Mouse (Mus musculus) stomach, postnatal 0 days (tissue): Measurements from ENCODE around the gene Ate1. TPM values are rescaled to one million over a fixed set of nuclear protein-coding genes. Genes with fewer than 3 reads are reported as not detected.

Experiments
- ATAC-seq: fragments of 200-750 bp; cut with Nextera tagmentation; 2 replicates; pipeline ENCODE4 v1.8.0; 2017; ENCODE audit not compliant: low FRiP score, low TSS enrichment
- DNase-seq: peaks from one replicate; pipeline ENCODE4 v3.0.0-alpha.2; 2016; ENCODE audit warnings: low spot score
- H3K27ac ChIP-seq: fragments of 300-500 bp; sonication (generic); replicated peaks from 2 replicates; pipeline ENCODE4 v1.5.1; 2014; ENCODE audit warnings: mild to moderate bottlenecking, control low read depth
- H3K27me3 ChIP-seq: fragments of 300-500 bp; sonication (generic); 2 replicates; pipeline ENCODE4 v1.6.1; 2014; ENCODE audit warnings: low read length; ENCODE audit not compliant: control insufficient read depth, insufficient read depth
- H3K36me3 ChIP-seq: fragments of 300-500 bp; sonication (generic); 2 replicates; pipeline ENCODE4 v1.6.1; 2014; ENCODE audit warnings: low read length, mixed read lengths; ENCODE audit not compliant: control insufficient read depth, insufficient read depth
- H3K4me1 ChIP-seq: fragments of 300-500 bp; sonication (generic); replicated peaks from 2 replicates; pipeline ENCODE4 v1.6.1; 2014; ENCODE audit warnings: antibody characterized with exemption; ENCODE audit not compliant: control insufficient read depth, insufficient read depth
- H3K4me2 ChIP-seq: fragments of 300-500 bp; sonication (generic); replicated peaks from 2 replicates; pipeline ENCODE4 v1.6.1; 2014; ENCODE audit warnings: low read depth, mild to moderate bottlenecking, control low read depth, moderate library complexity
- H3K4me3 ChIP-seq: fragments of 300-500 bp; sonication (generic); 2 replicates; pipeline ENCODE4 v1.5.1; 2014; ENCODE audit warnings: low read depth, low read length, control low read depth
- H3K9ac ChIP-seq: fragments of 300-500 bp; sonication (generic); 2 replicates; pipeline ENCODE4 v1.6.1; 2014; ENCODE audit warnings: mild to moderate bottlenecking, low read length, control low read depth, mixed read lengths
- H3K9me3 ChIP-seq: fragments of 300-500 bp; sonication (generic); 2 replicates; pipeline ENCODE4 v1.6.1; 2016; ENCODE audit warnings: low read length; ENCODE audit not compliant: control insufficient read depth
- CTCF ChIP-seq: IDR thresholded peaks from 2 replicates; pipeline ENCODE4 v1.5.1; 2016; ENCODE audit warnings: antibody characterized with exemption, low read depth, mild to moderate bottlenecking, moderate library complexity
- EP300 ChIP-seq: optimal IDR thresholded peaks from 2 replicates; pipeline ENCODE3; 2016; ENCODE audit warnings: antibody characterized with exemption
- WGBS: fragments of 180-500 bp; shearing (Covaris S2); extraction: QIAGEN DNeasy Blood & Tissue Kit; methylation state at CpG from one replicate; pipeline ENCODE4 v1.1.7; 2014; 5-methylcytosine and 5-hydroxymethylcytosine counted together
- polyA plus RNA-seq: library from polyadenylated mRNA; unstranded; fragments of >200 nt; fragmentation: Nextera tagmentation; extraction: Ambion mirVana; gene quantifications from 2 replicates; pipeline ENCODE4 v1.2.1, GENCODE M21; 2015

Gene Ate1
- polyA plus RNA-seq, 1 experiment from 2014 or later, result 56.4 TPM

DNA sequence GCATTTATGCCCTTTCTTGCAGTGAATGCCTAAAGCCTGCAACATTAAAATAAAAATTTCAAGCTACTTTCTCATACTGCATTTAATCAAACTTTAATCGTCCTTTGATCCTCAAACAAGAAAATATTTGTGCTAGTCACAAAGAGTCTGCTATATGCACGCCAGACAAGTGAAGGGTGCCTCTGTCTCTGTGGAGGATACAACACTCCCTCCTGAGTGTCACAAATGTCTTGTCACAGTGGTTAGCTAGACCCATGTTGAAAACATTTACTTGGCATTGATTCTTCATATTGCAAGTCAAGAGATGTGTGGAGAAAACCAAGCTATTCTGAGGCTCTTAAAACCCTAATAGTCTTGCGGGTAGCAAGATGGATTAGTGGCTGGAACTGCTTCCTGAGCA, 133.9 kb downstream of the Ate1 start:
- no peak for TF ChIP-seq CTCF
- no peak for TF ChIP-seq EP300
- H3K36me3 ChIP-seq, result no peaks in the 10 kb centered on the region
- H3K27ac ChIP-seq, result no peak overlapping the region
- H3K4me1 ChIP-seq, result no peaks in the 10 kb centered on the region
- WGBS, result 64% methylated on average over 3 of the region's 3 CpGs
- H3K27me3 ChIP-seq, result no peaks in the 10 kb centered on the region
- ATAC-seq, result no peak
- no peak for DNase-seq
- no peak overlapping the region for H3K9ac ChIP-seq
- H3K4me3 ChIP-seq, result no peak overlapping the region
- H3K9me3 ChIP-seq, result no peaks in the 10 kb centered on the region
- no peak overlapping the region for H3K4me2 ChIP-seq

DNA sequence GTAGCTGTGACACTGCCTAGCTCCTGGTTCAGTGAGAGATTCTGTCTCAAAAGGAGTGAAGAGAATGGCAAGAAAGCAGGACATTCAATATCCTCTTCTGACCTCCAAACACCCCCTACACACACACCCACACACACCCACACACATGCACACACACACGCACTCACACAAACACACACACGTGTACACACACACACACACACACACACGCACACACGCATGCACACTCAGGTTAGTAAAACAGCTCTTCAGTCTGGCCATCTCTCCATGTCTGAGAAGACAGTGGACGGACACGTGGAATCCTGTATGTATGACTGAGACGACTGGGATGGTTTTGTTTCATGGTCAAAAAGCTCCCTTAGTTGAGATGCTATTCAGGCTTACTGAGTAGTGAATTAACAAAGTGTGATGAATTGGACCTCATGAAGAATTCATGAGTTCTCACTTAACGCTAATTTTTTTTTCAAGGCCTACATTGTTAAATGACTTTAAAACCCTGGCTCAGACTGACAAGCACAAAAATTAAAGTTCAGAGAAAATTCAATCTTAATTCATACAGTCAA, 134.4 kb downstream of the Ate1 start:
- H3K36me3 ChIP-seq, result no peaks in the 10 kb centered on the region
- no peak overlapping the region for H3K4me3 ChIP-seq
- TF ChIP-seq EP300, result no peak
- TF ChIP-seq CTCF, result no peak
- no peak overlapping the region for H3K4me2 ChIP-seq
- no peaks in the 10 kb centered on the region for H3K27me3 ChIP-seq
- H3K4me1 ChIP-seq, result no peaks in the 10 kb centered on the region
- no peak overlapping the region for H3K9ac ChIP-seq
- DNase-seq, result no peak
- WGBS, result 91% methylated on average over 8 of the region's 8 CpGs
- no peak for ATAC-seq
- no peaks in the 10 kb centered on the region for H3K9me3 ChIP-seq
- no peak overlapping the region for H3K27ac ChIP-seq

DNA sequence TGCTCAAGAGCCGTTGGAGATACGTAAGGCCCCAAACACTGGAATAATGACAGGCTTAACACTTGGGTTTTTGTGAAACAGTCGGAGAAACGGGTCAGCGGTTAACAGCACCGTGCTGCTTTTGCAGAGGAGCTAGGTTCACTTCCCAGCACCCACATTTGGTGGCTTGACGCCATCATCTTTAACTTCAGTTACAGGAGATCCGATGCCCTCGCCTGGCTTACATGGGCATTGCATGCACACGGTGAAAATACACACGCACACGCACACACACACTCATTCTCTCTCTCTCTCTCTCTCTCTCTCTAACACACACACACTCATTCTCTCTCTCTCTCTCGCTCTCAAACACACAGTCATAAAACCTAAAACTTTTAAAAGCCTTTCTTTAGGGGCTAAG, 138.0 kb downstream of the Ate1 start:
- no peaks in the 10 kb centered on the region for H3K4me1 ChIP-seq
- no peaks in the 10 kb centered on the region for H3K27me3 ChIP-seq
- WGBS, result 98% methylated on average over 13 of the region's 13 CpGs

DNA sequence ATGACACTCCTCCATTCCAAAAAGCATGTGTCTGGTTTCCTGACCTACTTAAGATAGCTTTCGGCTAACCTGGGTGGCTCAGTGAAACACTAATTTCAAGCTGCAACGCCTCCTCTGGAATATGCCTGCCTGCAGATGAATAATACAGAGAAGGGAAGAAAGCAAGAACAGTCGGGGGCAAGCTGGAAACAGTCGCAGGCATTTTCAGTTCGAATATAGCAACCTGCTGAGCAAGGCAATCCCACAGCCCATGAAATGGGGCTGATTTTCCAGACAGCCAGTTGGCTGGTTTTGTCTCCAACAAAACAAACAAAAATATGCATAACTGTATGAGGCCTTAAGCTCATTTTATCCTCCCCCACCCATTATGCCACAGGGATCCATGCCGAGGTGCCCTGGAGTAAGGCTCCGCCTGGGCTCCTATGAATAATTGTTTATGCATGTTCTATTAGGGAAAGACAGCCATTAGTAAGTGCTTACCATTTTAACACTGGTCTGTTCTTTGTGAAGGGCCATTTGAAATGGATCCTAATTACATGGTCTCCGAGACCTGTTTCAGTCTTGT, 138.7 kb downstream of the Ate1 start:
- no peak overlapping the region for H3K9ac ChIP-seq
- TF ChIP-seq EP300 (no peak), CTCF (no peak)
- no peak overlapping the region for H3K4me2 ChIP-seq
- no peak for ATAC-seq
- H3K9me3 ChIP-seq, result no peaks in the 10 kb centered on the region
- WGBS, result 71% methylated on average over 8 of the region's 8 CpGs
- no peak for DNase-seq
- H3K27ac ChIP-seq, result no peak overlapping the region
- H3K4me3 ChIP-seq, result no peak overlapping the region
- no peaks in the 10 kb centered on the region for H3K27me3 ChIP-seq
- no peaks in the 10 kb centered on the region for H3K36me3 ChIP-seq
- no peaks in the 10 kb centered on the region for H3K4me1 ChIP-seq

More for the DNA sequence above, 138.0 kb downstream of the Ate1 start:
- DNase-seq, result no peak
- ATAC-seq, result no peak
- Histone ChIP-seq H3K36me3 (no peaks in the 10 kb centered on the region), H3K4me2 (no peak overlapping the region), H3K9me3 (no peaks in the 10 kb centered on the region), H3K9ac (no peak overlapping the region), H3K27ac (no peak overlapping the region), H3K4me3 (no peak overlapping the region)
- TF ChIP-seq CTCF (peak; percentile 36; the same call in 1 of the 2 replicates), EP300 (no peak)

DNA sequence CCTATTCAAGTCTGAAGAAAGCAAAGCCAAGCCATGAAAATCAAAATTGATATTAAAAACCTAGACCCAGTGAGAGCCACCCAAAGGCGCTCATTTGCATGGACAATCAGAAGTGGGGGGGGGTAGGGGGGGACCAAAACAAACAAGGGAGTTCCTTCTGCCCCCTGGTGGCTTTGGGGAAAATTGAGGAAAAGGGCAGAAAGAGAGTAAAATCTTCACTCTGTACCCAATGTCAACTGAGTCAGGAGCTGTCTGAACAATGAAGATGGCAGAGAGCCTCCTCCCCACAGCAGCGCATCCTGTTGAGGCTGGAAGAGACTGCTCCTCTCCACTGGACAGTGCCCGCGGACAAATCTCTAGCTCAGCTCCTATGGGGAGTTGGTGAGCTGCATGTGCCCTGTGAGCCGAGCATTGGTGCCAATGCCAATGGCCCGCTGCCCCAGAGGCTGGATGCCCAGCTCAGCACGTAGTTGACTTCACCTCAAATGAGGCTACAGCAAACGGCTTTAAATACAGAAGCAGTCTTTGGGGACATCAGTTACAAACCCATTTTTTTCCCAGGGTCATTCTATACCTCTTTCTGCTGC, 139.3 kb downstream of the Ate1 start:
- no peaks in the 10 kb centered on the region for H3K9me3 ChIP-seq
- H3K4me1 ChIP-seq, result no peaks in the 10 kb centered on the region
- H3K36me3 ChIP-seq, result no peaks in the 10 kb centered on the region
- no peak overlapping the region for H3K27ac ChIP-seq
- no peak overlapping the region for H3K4me3 ChIP-seq
- no peak overlapping the region for H3K9ac ChIP-seq
- TF ChIP-seq CTCF (peak; percentile 66), EP300 (no peak)
- WGBS, result 88% methylated on average over 8 of the region's 8 CpGs
- ATAC-seq (no peak), DNase-seq (no peak)
- H3K27me3 ChIP-seq, result no peaks in the 10 kb centered on the region
- no peak overlapping the region for H3K4me2 ChIP-seq

DNA sequence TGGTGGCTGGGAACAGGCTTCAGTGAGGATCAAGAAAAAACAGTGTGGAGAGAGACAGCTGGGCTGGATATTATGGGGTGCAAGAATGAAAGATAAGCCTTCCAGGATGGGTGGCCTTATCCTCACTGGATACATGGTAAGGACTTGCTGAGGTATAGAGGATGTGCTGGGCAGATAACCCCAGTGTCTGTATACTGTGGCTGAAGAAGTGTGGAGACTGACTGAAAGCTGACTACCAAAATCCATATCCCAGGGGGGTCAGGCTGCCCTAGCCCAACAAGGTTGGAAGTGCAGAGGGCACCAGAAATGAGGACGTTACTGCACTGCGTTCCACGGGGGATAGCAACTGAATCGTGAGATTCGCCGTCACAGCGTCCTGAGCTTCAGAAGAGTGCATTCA, 139.8 kb downstream of the Ate1 start:
- TF ChIP-seq EP300 (no peak), CTCF (no peak)

More for the DNA sequence above, 139.8 kb downstream of the Ate1 start:
- Histone ChIP-seq H3K4me3 (no peak overlapping the region), H3K27ac (no peak overlapping the region), H3K27me3 (no peaks in the 10 kb centered on the region), H3K9ac (no peak overlapping the region), H3K4me2 (no peak overlapping the region), H3K4me1 (no peaks in the 10 kb centered on the region), H3K36me3 (no peaks in the 10 kb centered on the region), H3K9me3 (no peaks in the 10 kb centered on the region)
- ATAC-seq (no peak), DNase-seq (no peak)
- 98% methylated on average over 7 of the region's 7 CpGs for WGBS
